Mouse (Mus musculus) embryonic fibroblast, embryonic 13.5 days (primary cell): ENCODE measurements around the gene Adgrb2.

Source experiments
- CTCF ChIP-seq: IDR thresholded peaks from 2 replicates; pipeline ENCODE4 v1.5.1; 2011; ENCODE audit warnings: mild to moderate bottlenecking, control low read depth, low read length, moderate library complexity, borderline replicate concordance; ENCODE audit not compliant: insufficient read depth
- POLR2A ChIP-seq: IDR thresholded peaks from 2 replicates; pipeline ENCODE4 v1.6.1; 2011; ENCODE audit warnings: low read depth, mild to moderate bottlenecking, control low read depth, low read length, moderate library complexity

GRCm38 (mm10) chr4:129974285-129974684 is 10.4 kb upstream of the Adgrb2 start:
- TF ChIP-seq POLR2A: no peak
- TF ChIP-seq CTCF: no peak
